Mouse (Mus musculus) cerebellum, postnatal 25 days (tissue): ENCODE results near the gene Sh3bp2.
"Not testable (repeated sequence)": the region's sequence is repeated elsewhere in the genome, so short reads cannot be mapped to it uniquely, and the experiment has no call there.

Experiments
- DNase-seq, 2 experiments: peaks; one replicate each; pipeline ENCODE4 v3.0.0; 2021; ENCODE audit warnings: mixed read lengths in 2 of 2

The Sh3bp2 gene

GRCm38 (mm10) chr5:34527352-34527751 is 1.7 kb downstream of the Sh3bp2 start:
- no peak for DNase-seq

GRCm38 (mm10) chr5:34528724-34529123 is 3.1 kb downstream of the Sh3bp2 start:
- no peak for DNase-seq

GRCm38 (mm10) chr5:34530116-34530515 is 4.5 kb downstream of the Sh3bp2 start:
- DNase-seq: no peak

- DNase-seq: no peak
Observed at GRCm38 (mm10) chr5:34530687-34531086, 5.0 kb downstream of the Sh3bp2 start.

- DNase-seq: no peak
Observed at GRCm38 (mm10) chr5:34533066-34533465, 7.4 kb downstream of the Sh3bp2 start.

GRCm38 (mm10) chr5:34533820-34534219 is 8.2 kb downstream of the Sh3bp2 start:
- no peak for DNase-seq

GRCm38 (mm10) chr5:34534776-34535581 is 9.3 kb downstream of the Sh3bp2 start:
- DNase-seq: no peak

- no peak for DNase-seq
Observed at GRCm38 (mm10) chr5:34535831-34536230, 10.2 kb downstream of the Sh3bp2 start.

GRCm38 (mm10) chr5:34538079-34538478 is 12.4 kb downstream of the Sh3bp2 start:
- no peak for DNase-seq

GRCm38 (mm10) chr5:34538527-34538926 is 12.9 kb downstream of the Sh3bp2 start:
- DNase-seq: no peak

- no peak for DNase-seq
Observed at GRCm38 (mm10) chr5:34539121-34539520, 13.5 kb downstream of the Sh3bp2 start.

- DNase-seq: no peak
Observed at GRCm38 (mm10) chr5:34542166-34542565, 16.5 kb downstream of the Sh3bp2 start.

GRCm38 (mm10) chr5:34543114-34543513 is 17.5 kb downstream of the Sh3bp2 start:
- DNase-seq: no peak

GRCm38 (mm10) chr5:34547410-34547809 is 21.8 kb downstream of the Sh3bp2 start:
- DNase-seq: peak in 1 of 2 experiments; percentile 31

GRCm38 (mm10) chr5:34549135-34549482 is 23.5 kb downstream of the Sh3bp2 start:
- DNase-seq: no peak

GRCm38 (mm10) chr5:34549483-34550221 is 24.0 kb downstream of the Sh3bp2 start:
- DNase-seq: peak; percentile 52 to 65

GRCm38 (mm10) chr5:34550251-34550650 is 24.6 kb downstream of the Sh3bp2 start:
- DNase-seq: no peak

GRCm38 (mm10) chr5:34551821-34552220 is 26.2 kb downstream of the Sh3bp2 start:
- no peak for DNase-seq

- no peak for DNase-seq
Observed at GRCm38 (mm10) chr5:34563854-34564253, 38.2 kb downstream of the Sh3bp2 start.

- DNase-seq: no peak
Observed at GRCm38 (mm10) chr5:34564291-34564690, 38.7 kb downstream of the Sh3bp2 start.

- DNase-seq: no peak
Observed at GRCm38 (mm10) chr5:34565545-34566283, 40.1 kb downstream of the Sh3bp2 start.

- no peak for DNase-seq
Observed at GRCm38 (mm10) chr5:34571551-34571950, 45.9 kb downstream of the Sh3bp2 start.

- not testable (repeated sequence) for DNase-seq
Observed at GRCm38 (mm10) chr5:34572568-34572967, 46.9 kb downstream of the Sh3bp2 start.
